Mouse (Mus musculus): ENCODE results near the gene Lancl1. TPM values are rescaled to one million over a fixed set of nuclear protein-coding genes. Genes with fewer than 3 reads are reported as not detected.

Gene Lancl1
- polyA plus RNA-seq, 1 experiment from 2014 or later: 49.4 TPM

- Histone ChIP-seq H3K4me1 (replicated peaks; ENCODE audit: control insufficient read depth, insufficient read depth) (no peaks in the 10 kb centered on the region), H3K4me3 (ENCODE audit: low read depth, low read length) (no peak overlapping the region), H3K36me3 (ENCODE audit: control insufficient read depth, insufficient read depth, low read length) (no peaks in the 10 kb centered on the region), H3K27me3 (ENCODE audit: control insufficient read depth, insufficient read depth, low read length) (no peaks in the 10 kb centered on the region), H3K9ac (ENCODE audit: low read length) (no peak overlapping the region), H3K27ac (replicated peaks) (no peak overlapping the region), H3K4me2 (replicated peaks; ENCODE audit: low read depth) (no peak overlapping the region), H3K9me3 (ENCODE audit: control insufficient read depth, low read length) (no peaks in the 10 kb centered on the region)
- no peak for ATAC-seq (ENCODE audit: low FRiP score, low TSS enrichment)
- DNase-seq (ENCODE audit: low spot score): no peak
- TF ChIP-seq EP300 (optimal IDR thresholded peaks at IDR 0.05) (no peak), CTCF (IDR thresholded peaks at IDR 0.05; ENCODE audit: low read depth) (no peak)
- WGBS: 52% methylated on average over 9 of the region's 9 CpGs
Observed at GRCm38 (mm10) chr1:67065347-67066270, 26.9 kb upstream of the Lancl1 start.

- H3K4me3 ChIP-seq (ENCODE audit: low read depth, low read length): no peak overlapping the region
- WGBS: 3% methylated on average over 7 of the region's 7 CpGs
- H3K36me3 ChIP-seq (ENCODE audit: control insufficient read depth, insufficient read depth, low read length): no peaks in the 10 kb centered on the region
- no peak overlapping the region for H3K27ac ChIP-seq (replicated peaks)
- no peaks in the 10 kb centered on the region for H3K27me3 ChIP-seq (ENCODE audit: control insufficient read depth, insufficient read depth, low read length)
- no peak for TF ChIP-seq EP300 (optimal IDR thresholded peaks at IDR 0.05)
- peak; percentile 93 for TF ChIP-seq CTCF (IDR thresholded peaks at IDR 0.05; ENCODE audit: low read depth)
- H3K4me1 ChIP-seq (replicated peaks; ENCODE audit: control insufficient read depth, insufficient read depth): no peaks in the 10 kb centered on the region
- peak; percentile 76 for ATAC-seq (ENCODE audit: low FRiP score, low TSS enrichment)
- no peaks in the 10 kb centered on the region for H3K9me3 ChIP-seq (ENCODE audit: control insufficient read depth, low read length)
- H3K9ac ChIP-seq (ENCODE audit: low read length): no peak overlapping the region
- no peak overlapping the region for H3K4me2 ChIP-seq (replicated peaks; ENCODE audit: low read depth)
- DNase-seq (ENCODE audit: low spot score): peak; percentile 73
Observed at GRCm38 (mm10) chr1:67061456-67062085, 22.9 kb upstream of the Lancl1 start.

GRCm38 (mm10) chr1:67055816-67056215 lies 17.1 kb upstream of the Lancl1 start:
- no peak overlapping the region for H3K4me2 ChIP-seq (replicated peaks; ENCODE audit: low read depth)
- TF ChIP-seq CTCF (IDR thresholded peaks at IDR 0.05; ENCODE audit: low read depth) (no peak), EP300 (optimal IDR thresholded peaks at IDR 0.05) (no peak)
- H3K9ac ChIP-seq (ENCODE audit: low read length): no peak overlapping the region
- no peaks in the 10 kb centered on the region for H3K4me1 ChIP-seq (replicated peaks; ENCODE audit: control insufficient read depth, insufficient read depth)
- no peak for ATAC-seq (ENCODE audit: low FRiP score, low TSS enrichment)
- H3K36me3 ChIP-seq (ENCODE audit: control insufficient read depth, insufficient read depth, low read length): no peaks in the 10 kb centered on the region
- 83% methylated on average over 7 of the region's 7 CpGs for WGBS
- H3K9me3 ChIP-seq (ENCODE audit: control insufficient read depth, low read length): no peaks in the 10 kb centered on the region
- no peaks in the 10 kb centered on the region for H3K27me3 ChIP-seq (ENCODE audit: control insufficient read depth, insufficient read depth, low read length)
- H3K27ac ChIP-seq (replicated peaks): no peak overlapping the region
- H3K4me3 ChIP-seq (ENCODE audit: low read depth, low read length): no peak overlapping the region
- DNase-seq (ENCODE audit: low spot score): no peak

GRCm38 (mm10) chr1:67052721-67053120 lies 14.0 kb upstream of the Lancl1 start:
- WGBS: 80% methylated on average over 4 of the region's 4 CpGs
- DNase-seq (ENCODE audit: low spot score) (no peak), ATAC-seq (ENCODE audit: low FRiP score, low TSS enrichment) (no peak)
- no peaks in the 10 kb centered on the region for H3K9me3 ChIP-seq (ENCODE audit: control insufficient read depth, low read length)
- H3K27ac ChIP-seq (replicated peaks): no peak overlapping the region
- no peak overlapping the region for H3K4me3 ChIP-seq (ENCODE audit: low read depth, low read length)
- no peak overlapping the region for H3K4me2 ChIP-seq (replicated peaks; ENCODE audit: low read depth)
- H3K27me3 ChIP-seq (ENCODE audit: control insufficient read depth, insufficient read depth, low read length): no peaks in the 10 kb centered on the region
- no peak overlapping the region for H3K9ac ChIP-seq (ENCODE audit: low read length)
- H3K36me3 ChIP-seq (ENCODE audit: control insufficient read depth, insufficient read depth, low read length): no peaks in the 10 kb centered on the region
- no peak for TF ChIP-seq EP300 (optimal IDR thresholded peaks at IDR 0.05)
- TF ChIP-seq CTCF (IDR thresholded peaks at IDR 0.05; ENCODE audit: low read depth): no peak
- H3K4me1 ChIP-seq (replicated peaks; ENCODE audit: control insufficient read depth, insufficient read depth): no peaks in the 10 kb centered on the region

- Histone ChIP-seq H3K4me2 (replicated peaks; ENCODE audit: low read depth) (no peak overlapping the region), H3K36me3 (ENCODE audit: control insufficient read depth, insufficient read depth, low read length) (no peaks in the 10 kb centered on the region), H3K9me3 (ENCODE audit: control insufficient read depth, low read length) (no peaks in the 10 kb centered on the region), H3K4me3 (ENCODE audit: low read depth, low read length) (no peak overlapping the region), H3K27me3 (ENCODE audit: control insufficient read depth, insufficient read depth, low read length) (no peaks in the 10 kb centered on the region), H3K27ac (replicated peaks) (no peak overlapping the region), H3K9ac (ENCODE audit: low read length) (no peak overlapping the region), H3K4me1 (replicated peaks; ENCODE audit: control insufficient read depth, insufficient read depth) (no peaks in the 10 kb centered on the region)
- 35% methylated on average over 1 of the region's 1 CpGs for WGBS
- DNase-seq (ENCODE audit: low spot score) (no peak), ATAC-seq (ENCODE audit: low FRiP score, low TSS enrichment) (no peak)
- no peak for TF ChIP-seq CTCF (IDR thresholded peaks at IDR 0.05; ENCODE audit: low read depth)
- TF ChIP-seq EP300 (optimal IDR thresholded peaks at IDR 0.05): no peak
Observed at GRCm38 (mm10) chr1:67049600-67049999, 10.9 kb upstream of the Lancl1 start.

GRCm38 (mm10) chr1:67048696-67049095 lies 10.0 kb upstream of the Lancl1 start:
- H3K4me1 ChIP-seq (replicated peaks; ENCODE audit: control insufficient read depth, insufficient read depth): no peaks in the 10 kb centered on the region
- no peak for TF ChIP-seq CTCF (IDR thresholded peaks at IDR 0.05; ENCODE audit: low read depth)
- no peak for TF ChIP-seq EP300 (optimal IDR thresholded peaks at IDR 0.05)
- H3K27me3 ChIP-seq (ENCODE audit: control insufficient read depth, insufficient read depth, low read length): no peaks in the 10 kb centered on the region
- no peak overlapping the region for H3K4me2 ChIP-seq (replicated peaks; ENCODE audit: low read depth)
- H3K9ac ChIP-seq (ENCODE audit: low read length): no peak overlapping the region
- DNase-seq (ENCODE audit: low spot score) (no peak), ATAC-seq (ENCODE audit: low FRiP score, low TSS enrichment) (no peak)
- H3K9me3 ChIP-seq (ENCODE audit: control insufficient read depth, low read length): no peaks in the 10 kb centered on the region
- no peaks in the 10 kb centered on the region for H3K36me3 ChIP-seq (ENCODE audit: control insufficient read depth, insufficient read depth, low read length)
- H3K27ac ChIP-seq (replicated peaks): no peak overlapping the region
- WGBS: 54% methylated on average over 4 of the region's 4 CpGs
- H3K4me3 ChIP-seq (ENCODE audit: low read depth, low read length): no peak overlapping the region
